Mouse (Mus musculus) hindbrain, embryonic 14.5 days (tissue): ENCODE data around the gene Slc37a4. TPM values are rescaled to one million over a fixed set of nuclear protein-coding genes. Genes with fewer than 3 reads are reported as not detected.

Experiments
- ATAC-seq: fragments of 200-750 bp; cut with Nextera tagmentation; 2 replicates; pipeline ENCODE4 v1.8.0; 2017; ENCODE audit warnings: moderate number of reproducible peaks, mild to moderate bottlenecking, moderate TSS enrichment, moderate library complexity; ENCODE audit not compliant: low FRiP score
- DNase-seq: peaks from one replicate; pipeline ENCODE4 v3.0.0-alpha.2; 2015; ENCODE audit warnings: low spot score
- H3K27ac ChIP-seq: fragments of 300-500 bp; sonication (generic); 2 replicates; pipeline ENCODE4 v1.5.1; 2014; ENCODE audit warnings: mild to moderate bottlenecking, moderate library complexity
- H3K27me3 ChIP-seq: fragments of 300-500 bp; sonication (generic); 2 replicates; pipeline ENCODE4 v1.6.1; 2014; ENCODE audit warnings: mild to moderate bottlenecking, low read length, mixed read lengths; ENCODE audit not compliant: control insufficient read depth, insufficient read depth
- H3K36me3 ChIP-seq: fragments of 300-500 bp; sonication (generic); replicated peaks from 2 replicates; pipeline ENCODE4 v1.6.1; 2014; ENCODE audit not compliant: control insufficient read depth, insufficient read depth
- H3K4me1 ChIP-seq: fragments of 300-500 bp; sonication (generic); replicated peaks from 2 replicates; pipeline ENCODE4 v1.6.1; 2014; ENCODE audit warnings: antibody characterized with exemption, low read length, mixed read lengths; ENCODE audit not compliant: control insufficient read depth, insufficient read depth
- H3K4me2 ChIP-seq: fragments of 300-500 bp; sonication (generic); replicated peaks from 2 replicates; pipeline ENCODE4 v1.6.1; 2014; ENCODE audit warnings: mild to moderate bottlenecking, moderate library complexity
- H3K4me3 ChIP-seq: fragments of 300-500 bp; sonication (generic); replicated peaks from 2 replicates; pipeline ENCODE4 v1.5.1; 2014; ENCODE audit warnings: mild to moderate bottlenecking, low read length
- H3K9ac ChIP-seq: fragments of 300-500 bp; sonication (generic); 2 replicates; pipeline ENCODE4 v1.6.1; 2014
- H3K9me3 ChIP-seq: fragments of 300-500 bp; sonication (generic); 2 replicates; pipeline ENCODE4 v1.6.1; 2016; ENCODE audit warnings: low read length; ENCODE audit not compliant: control insufficient read depth
- microRNA-seq: library from miRNA; unstranded; fragments of <30 nt; microRNA quantifications from one replicate; pipeline ENCODE4, GENCODE M21; 2016
- polyA plus RNA-seq: library from polyadenylated mRNA; unstranded; fragments of >200 nt; fragmentation: Nextera tagmentation; extraction: Ambion mirVana; gene quantifications from 2 replicates; pipeline ENCODE4 v1.2.1, GENCODE M21; 2014

The Slc37a4 gene
- polyA plus RNA-seq, 1 experiment from 2014 or later = 65.8 TPM

DNA sequence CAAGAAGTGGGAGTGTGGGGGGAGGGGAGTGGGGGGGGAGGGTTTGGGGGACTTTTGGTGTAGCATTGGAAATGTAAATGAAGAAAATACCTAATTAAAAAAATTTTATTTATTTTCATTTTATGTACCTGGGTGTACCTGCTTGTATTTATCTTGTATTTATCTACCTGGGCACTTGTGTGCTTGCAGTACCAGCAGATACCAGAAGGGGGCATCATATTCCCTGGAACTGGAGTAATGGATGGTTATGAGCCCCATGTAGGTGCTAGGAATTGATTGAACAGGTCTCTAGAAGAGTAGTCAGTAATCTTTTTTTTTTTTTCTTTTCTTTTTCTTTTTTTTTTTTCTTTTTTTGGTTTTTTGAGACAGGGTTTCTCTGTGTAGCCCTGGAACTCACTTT lies 53.7 kb downstream of the Slc37a4 start:
- Histone ChIP-seq H3K36me3 (no peaks in the 10 kb centered on the region), H3K9ac (no peak overlapping the region), H3K4me1 (peaks cover 4% of the 10 kb centered on the region; the same call in 1 of the 2 replicates), H3K27ac (no peak overlapping the region), H3K4me3 (no peak overlapping the region), H3K27me3 (peaks cover 5% of the 10 kb centered on the region; the same call in 1 of the 2 replicates), H3K9me3 (no peaks in the 10 kb centered on the region), H3K4me2 (no peak overlapping the region)
- ATAC-seq = no peak
- DNase-seq = no peak

Small RNA genes lying within 50 kb of the gene (microRNA-seq; reads per million reads assigned to microRNA genes)
- 0.48 reads per million for gene Mir7085

Other genes with a start within 250 kb of the Slc37a4 start
- gene Cbl, start 162.8 kb upstream of the Slc37a4 start, polyA plus RNA-seq = 22.4 and 22.9 TPM in 2 replicates
- not detected in 2 replicates for gene Ccdc153, start 156.2 kb upstream of the Slc37a4 start, polyA plus RNA-seq
- 0.46 and 1.1 TPM in 2 replicates for gene Pdzd3, start 145.4 kb upstream of the Slc37a4 start, polyA plus RNA-seq
- 4.4 and 5.1 TPM in 2 replicates for gene Nlrx1, start 128.3 kb upstream of the Slc37a4 start, polyA plus RNA-seq
- 21.7 and 24.4 TPM in 2 replicates for gene Abcg4, start 108.2 kb upstream of the Slc37a4 start, polyA plus RNA-seq
- gene Hinfp, start 91.2 kb upstream of the Slc37a4 start, polyA plus RNA-seq = 17.4 and 17.9 TPM in 2 replicates
- 24.0 and 25.6 TPM in 2 replicates for gene C2cd2l, start 76.6 kb upstream of the Slc37a4 start, polyA plus RNA-seq
- 34.6 and 36.1 TPM in 2 replicates for gene Dpagt1, start 70.8 kb upstream of the Slc37a4 start, polyA plus RNA-seq
- gene H2afx, start 62.2 kb upstream of the Slc37a4 start, polyA plus RNA-seq = 102 and 107 TPM in 2 replicates
- 60.8 and 62.2 TPM in 2 replicates for gene Hmbs, start 52.6 kb upstream of the Slc37a4 start, polyA plus RNA-seq
- 34.8 and 42.4 TPM in 2 replicates for gene Vps11, start 35.2 kb upstream of the Slc37a4 start, polyA plus RNA-seq
- 25.0 and 27.8 TPM in 2 replicates for gene Hyou1, start 17.4 kb upstream of the Slc37a4 start, polyA plus RNA-seq
- gene Rps25, start 10.3 kb downstream of the Slc37a4 start, polyA plus RNA-seq = 1,177 and 1,438 TPM in 2 replicates
- gene Trappc4, start 10.7 kb downstream of the Slc37a4 start, polyA plus RNA-seq = 289 and 299 TPM in 2 replicates
- gene Ccdc84, start 21.7 kb downstream of the Slc37a4 start, polyA plus RNA-seq = 23.3 and 28.2 TPM in 2 replicates
- not detected in 2 replicates for gene Foxr1, start 44.3 kb downstream of the Slc37a4 start, polyA plus RNA-seq
- not detected in 2 replicates for gene Upk2, start 58.1 kb downstream of the Slc37a4 start, polyA plus RNA-seq
- gene Bcl9l, start 86.0 kb downstream of the Slc37a4 start, polyA plus RNA-seq = 11.6 and 13.5 TPM in 2 replicates
- gene Cxcr5, start 165.0 kb downstream of the Slc37a4 start, polyA plus RNA-seq = not detected in 2 replicates
- 17.7 and 21.2 TPM in 2 replicates for gene Ddx6, start 208.0 kb downstream of the Slc37a4 start, polyA plus RNA-seq